Mouse (Mus musculus) kidney, postnatal 4 days (tissue): ENCODE data around the gene Gm10645.

ENCODE experiments used
- DNase-seq, 2 experiments: peaks; one replicate each; pipeline ENCODE4 v3.0.0; 2021; ENCODE audit warnings: mixed read lengths in 2 of 2

Gene Gm10645

DNA sequence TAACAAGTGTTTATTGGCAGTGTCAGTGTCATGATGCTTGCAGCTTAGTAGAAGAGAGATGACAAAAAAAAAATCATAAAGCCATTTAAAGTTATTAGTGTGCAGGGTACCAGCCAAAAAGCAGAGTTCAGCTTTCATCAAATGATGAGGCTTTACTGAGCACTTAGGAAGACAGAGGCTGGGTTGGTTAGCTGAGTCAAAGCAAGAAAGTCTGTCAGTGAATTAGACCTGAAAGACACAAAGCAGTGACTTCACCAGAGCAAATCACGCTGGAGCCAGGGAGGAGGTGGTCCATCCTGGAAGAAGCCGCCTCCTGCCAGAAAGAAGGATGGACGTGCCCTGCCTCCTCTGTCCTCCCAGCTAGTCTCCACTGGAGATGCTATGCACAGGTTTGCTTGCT is 2.0 kb upstream of the Gm10645 start:
- DNase-seq = no peak

DNA sequence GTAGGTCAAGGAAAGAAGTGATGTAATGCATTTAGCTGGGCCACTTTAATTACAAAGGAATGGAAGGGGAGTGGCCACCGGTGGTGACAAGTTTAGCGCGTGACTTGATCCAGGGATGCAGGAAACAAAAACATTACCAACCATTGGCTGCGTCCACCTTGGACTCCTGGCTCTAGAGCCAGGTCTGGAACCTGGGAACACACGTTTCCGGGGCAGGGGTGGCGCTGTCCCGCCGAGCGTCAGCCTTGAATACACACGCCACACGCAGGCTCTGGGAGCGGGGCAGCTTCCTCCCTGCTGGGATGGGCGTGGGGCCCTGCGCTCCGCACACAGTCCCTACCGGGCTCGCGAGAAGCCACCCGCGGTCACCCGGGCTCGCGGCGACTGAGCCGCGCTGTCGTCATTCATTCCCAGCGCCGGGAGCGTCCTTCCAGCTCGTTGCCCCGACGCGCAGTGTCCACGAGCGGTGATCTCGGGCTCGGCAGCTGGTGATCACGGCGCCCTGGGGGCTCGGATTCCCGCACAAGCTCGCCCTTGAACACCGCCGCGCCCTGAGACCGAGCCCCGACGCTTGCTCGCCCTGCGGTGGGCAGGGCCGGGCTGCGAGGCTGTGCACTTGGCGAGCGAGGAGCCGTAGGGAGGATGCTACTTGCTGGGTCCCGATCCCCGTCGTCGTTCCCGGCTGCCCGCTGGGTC is 587 bp downstream of the Gm10645 start, which contains the start of gene Tbc1d9:
Tbc1d9 (plus strand) TSS at position 118 of the 696 bp plus-strand sequence.
- peak; percentile 75 to 84 for DNase-seq

DNA sequence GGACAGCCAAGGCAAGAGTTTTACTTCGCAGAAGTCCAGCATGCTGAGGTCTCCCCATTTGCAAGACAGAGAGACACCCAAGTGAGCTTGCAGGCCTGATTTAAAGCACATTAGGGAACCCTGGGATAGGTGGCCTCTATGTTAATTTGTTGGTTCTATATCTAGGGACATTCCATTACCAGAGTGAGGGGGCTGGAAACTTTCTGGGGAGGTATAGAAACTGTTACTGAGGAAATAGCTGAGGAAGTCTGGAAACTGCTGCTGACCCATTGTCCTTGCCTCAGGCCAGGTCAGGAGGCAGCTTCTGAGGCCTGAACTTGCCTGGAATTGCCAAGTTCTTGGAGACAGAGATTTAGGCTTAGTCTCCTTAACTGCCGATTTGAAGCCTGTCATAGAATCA is 5.4 kb downstream of the Gm10645 start:
- no peak for DNase-seq

DNA sequence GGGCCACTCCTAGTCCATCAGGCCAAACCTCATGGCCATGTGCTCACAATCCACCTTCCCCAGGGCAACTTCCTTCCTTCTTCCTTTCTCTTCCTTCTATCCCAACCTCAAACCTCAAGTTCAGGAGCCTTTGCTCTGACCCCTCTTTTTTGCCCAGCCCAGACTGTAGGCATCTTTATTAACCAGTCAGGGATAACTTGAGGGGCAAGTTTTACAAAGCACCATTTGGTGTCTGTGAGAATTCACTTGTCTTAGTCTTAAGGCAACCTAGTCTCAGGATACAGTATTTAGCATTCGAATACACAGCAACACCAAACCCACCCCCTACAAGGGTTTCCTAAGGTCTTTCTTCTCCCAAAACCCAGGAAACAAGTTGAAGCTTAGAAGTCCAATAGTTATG is 6.4 kb downstream of the Gm10645 start:
- DNase-seq = no peak

DNA sequence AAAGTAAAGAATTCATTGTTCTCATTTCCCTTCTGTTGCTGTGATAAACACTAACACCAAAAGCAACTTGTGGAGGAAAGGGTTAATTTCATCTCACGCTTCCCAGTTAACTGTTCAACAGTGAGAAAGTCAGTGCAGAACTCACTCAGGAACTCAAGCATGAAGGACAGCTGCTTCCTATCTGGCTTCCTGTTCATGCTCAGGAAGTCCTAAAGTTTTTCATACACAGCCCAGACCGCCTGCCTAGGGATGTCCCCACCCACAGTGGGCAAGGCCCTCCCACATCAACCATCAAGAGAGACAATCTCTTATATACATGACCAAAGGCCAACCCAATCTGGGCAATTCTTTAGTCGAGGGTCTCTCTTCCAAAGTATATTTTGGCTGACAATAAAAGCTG is 7.0 kb downstream of the Gm10645 start:
- no peak for DNase-seq

- DNase-seq = no peak
Measured at GRCm38 (mm10) chr8:83155110-83155509, 10.9 kb downstream of the Gm10645 start.

GRCm38 (mm10) chr8:83152470-83152869 is 13.5 kb downstream of the Gm10645 start:
- DNase-seq = no peak

- no peak for DNase-seq
Measured at GRCm38 (mm10) chr8:83152055-83152454, 13.9 kb downstream of the Gm10645 start.

GRCm38 (mm10) chr8:83149124-83149523 is 16.8 kb downstream of the Gm10645 start:
- DNase-seq = no peak

DNA sequence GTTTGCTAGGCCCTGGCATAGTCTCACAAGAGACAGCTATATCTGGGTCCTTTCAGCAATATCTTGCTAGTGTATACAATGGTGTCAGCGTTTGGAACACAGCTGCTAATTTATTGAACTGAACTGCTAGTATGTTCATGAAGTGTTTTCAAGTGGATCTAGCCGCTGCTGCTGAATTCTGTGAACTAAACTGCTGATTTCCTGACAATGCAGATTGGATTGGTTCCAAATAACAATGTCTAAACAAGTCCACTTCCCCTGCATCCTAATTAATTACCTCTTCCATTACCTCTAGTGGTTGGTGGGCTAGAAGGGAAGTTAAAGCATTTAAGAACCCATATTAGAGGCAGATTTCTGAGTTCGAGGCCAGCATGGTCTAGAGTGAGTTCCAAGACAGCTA is 20.5 kb downstream of the Gm10645 start:
- DNase-seq = no peak

DNA sequence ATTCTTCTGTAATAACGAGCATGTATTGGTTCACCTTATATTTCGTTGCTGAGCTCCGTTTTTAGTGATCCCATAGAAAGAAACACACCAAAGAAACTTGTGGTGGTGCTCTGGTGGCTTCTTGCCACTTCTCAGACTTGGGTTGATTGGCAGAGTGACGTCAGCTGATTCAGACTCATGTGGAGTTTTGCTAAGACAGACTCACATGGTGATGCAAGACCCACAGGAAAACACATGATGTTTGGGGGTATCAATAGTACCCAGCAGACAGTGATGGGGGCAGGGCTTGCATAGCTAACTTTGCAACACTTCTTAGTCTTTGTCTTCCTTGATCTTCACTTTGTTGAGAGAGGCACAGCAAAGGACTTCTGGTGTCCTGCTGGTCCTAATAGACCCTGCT is 21.4 kb downstream of the Gm10645 start:
- no peak for DNase-seq

- DNase-seq = peak in 1 of 2 experiments; percentile 6
Measured at GRCm38 (mm10) chr8:83141358-83141757, 24.6 kb downstream of the Gm10645 start.

- DNase-seq = no peak
Measured at GRCm38 (mm10) chr8:83140701-83141111, 25.3 kb downstream of the Gm10645 start.

GRCm38 (mm10) chr8:83140068-83140467 is 25.9 kb downstream of the Gm10645 start:
- peak in 1 of 2 experiments; percentile 5 for DNase-seq

DNA sequence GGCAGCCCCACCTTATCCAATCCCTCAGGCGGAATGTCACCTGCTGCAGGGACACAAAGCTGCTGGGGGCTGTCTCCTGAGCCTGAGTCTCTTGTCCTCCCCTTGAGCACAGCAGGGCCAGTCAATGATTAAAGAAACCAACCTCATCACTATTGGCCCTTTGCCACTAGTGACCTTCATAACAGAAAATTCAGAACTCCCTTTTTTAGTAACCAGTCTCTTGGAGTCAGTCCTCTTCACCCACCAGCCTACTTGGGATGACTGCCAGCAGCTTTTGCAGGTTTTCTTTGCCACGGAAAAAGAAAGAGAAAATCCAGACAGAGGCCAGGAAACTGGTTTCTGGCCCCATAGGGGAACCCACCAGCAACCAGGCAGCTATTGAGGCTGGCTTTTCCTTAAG is 30.9 kb downstream of the Gm10645 start:
- peak in 1 of 2 experiments; percentile 27 for DNase-seq
